Mouse (Mus musculus) liver, postnatal 0 days (tissue): ENCODE results near the gene Nkpd1. TPM values are rescaled to one million over a fixed set of nuclear protein-coding genes. Genes with fewer than 3 reads are reported as not detected.

ENCODE experiments used
- ATAC-seq: fragments of 200-750 bp; cut with Nextera tagmentation; 2 replicates; pipeline ENCODE4 v1.8.0; 2017; ENCODE audit warnings: mild to moderate bottlenecking, moderate library complexity
- DNase-seq: peaks from one replicate; pipeline ENCODE4 v3.0.0-alpha.2; 2016
- H3K27ac ChIP-seq: fragments of 300-500 bp; sonication (generic); 2 replicates; pipeline ENCODE4 v1.5.1; 2014; ENCODE audit warnings: antibody characterized with exemption, moderate library complexity, mild to moderate bottlenecking, low read depth
- H3K27me3 ChIP-seq: fragments of 300-500 bp; sonication (generic); 2 replicates; pipeline ENCODE4 v1.6.1; 2014; ENCODE audit warnings: low read length, control low read depth, mixed read lengths; ENCODE audit not compliant: insufficient read depth
- H3K36me3 ChIP-seq: fragments of 300-500 bp; sonication (generic); replicated peaks from 2 replicates; pipeline ENCODE4 v1.6.1; 2014; ENCODE audit warnings: mild to moderate bottlenecking, control low read depth, low read length, moderate library complexity, mixed read lengths; ENCODE audit not compliant: insufficient read depth
- H3K4me1 ChIP-seq: fragments of 300-500 bp; sonication (generic); 2 replicates; pipeline ENCODE4 v1.6.1; 2014; ENCODE audit warnings: antibody characterized with exemption, mild to moderate bottlenecking, control low read depth; ENCODE audit not compliant: insufficient read depth
- H3K4me2 ChIP-seq: fragments of 300-500 bp; sonication (generic); 2 replicates; pipeline ENCODE4 v1.6.1; 2014; ENCODE audit warnings: low read depth, mild to moderate bottlenecking, low read length, moderate library complexity, mixed read lengths
- H3K4me3 ChIP-seq: fragments of 300-500 bp; sonication (generic); 2 replicates; pipeline ENCODE4 v1.5.1; 2014; ENCODE audit warnings: low read depth, low read length
- H3K9ac ChIP-seq: fragments of 300-500 bp; sonication (generic); replicated peaks from 2 replicates; pipeline ENCODE4 v1.6.1; 2014; ENCODE audit warnings: mild to moderate bottlenecking, moderate library complexity
- H3K9me3 ChIP-seq: fragments of 300-500 bp; sonication (generic); 2 replicates; pipeline ENCODE4 v1.6.1; 2016; ENCODE audit warnings: mild to moderate bottlenecking, control low read depth, low read length, mixed read lengths
- CTCF ChIP-seq: sonication (generic); IDR thresholded peaks from 2 replicates; pipeline ENCODE4 v1.5.1; 2016; ENCODE audit warnings: antibody characterized with exemption, low read depth
- EP300 ChIP-seq: IDR thresholded peaks from 2 replicates; pipeline ENCODE4 v1.6.1; 2016; ENCODE audit warnings: antibody characterized with exemption, low read depth, mild to moderate bottlenecking
- WGBS: fragments of 180-500 bp; shearing (Covaris S2); extraction: QIAGEN DNeasy Blood & Tissue Kit; methylation state at CpG from one replicate; pipeline ENCODE4 v1.1.7; 2014; ENCODE audit not compliant: insufficient replicate concordance; 5-methylcytosine and 5-hydroxymethylcytosine counted together
- polyA plus RNA-seq: library from polyadenylated mRNA; unstranded; fragments of >200 nt; fragmentation: Nextera tagmentation; extraction: Ambion mirVana; gene quantifications from 2 replicates; pipeline ENCODE4 v1.2.1, GENCODE M21; 2015

The Nkpd1 gene
- polyA plus RNA-seq, 1 experiment from 2014 or later: not detected

- no peak overlapping the region for H3K27ac ChIP-seq
- H3K9me3 ChIP-seq: no peaks in the 10 kb centered on the region
- WGBS: 5% methylated on average over 26 of the region's 26 CpGs
- H3K9ac ChIP-seq: no peak overlapping the region
- H3K36me3 ChIP-seq: no peaks in the 10 kb centered on the region
- peak overlapping the region; percentile 54 for H3K4me2 ChIP-seq
- H3K27me3 ChIP-seq: peaks cover 22% of the 10 kb centered on the region; the same call in 1 of the 2 replicates
- ATAC-seq (peak; percentile 38; the same call in 1 of the 2 replicates), DNase-seq (peak; percentile 49)
- peaks cover 8% of the 10 kb centered on the region for H3K4me1 ChIP-seq
- TF ChIP-seq CTCF (peak; percentile 47), EP300 (no peak)
- H3K4me3 ChIP-seq: no peak overlapping the region
These were observed 25.9 kb upstream of the Nkpd1 start for GRCm38 (mm10) chr7:19491731-19492130.

GRCm38 (mm10) chr7:19494751-19495474, 22.7 kb upstream of the Nkpd1 start:
- ATAC-seq: no peak
- no peak overlapping the region for H3K4me2 ChIP-seq
- H3K27ac ChIP-seq: no peak overlapping the region
- H3K4me1 ChIP-seq: peaks cover 15% of the 10 kb centered on the region
- no peaks in the 10 kb centered on the region for H3K9me3 ChIP-seq
- H3K27me3 ChIP-seq: peaks cover 10% of the 10 kb centered on the region; the same call in 1 of the 2 replicates
- 76% methylated on average over 25 of the region's 25 CpGs for WGBS
- no peak overlapping the region for H3K4me3 ChIP-seq
- TF ChIP-seq EP300: no peak
- no peak for TF ChIP-seq CTCF
- H3K9ac ChIP-seq: no peak overlapping the region
- DNase-seq: no peak
- H3K36me3 ChIP-seq: no peaks in the 10 kb centered on the region

GRCm38 (mm10) chr7:19495521-19496213, 22.0 kb upstream of the Nkpd1 start:
- Histone ChIP-seq H3K27ac (no peak overlapping the region), H3K27me3 (peaks cover 9% of the 10 kb centered on the region; the same call in 1 of the 2 replicates), H3K9ac (no peak overlapping the region), H3K4me2 (no peak overlapping the region), H3K4me3 (no peak overlapping the region), H3K4me1 (peaks cover 19% of the 10 kb centered on the region), H3K9me3 (no peaks in the 10 kb centered on the region), H3K36me3 (no peaks in the 10 kb centered on the region)
- DNase-seq (no peak), ATAC-seq (no peak; the same call in 1 of the 2 replicates)
- 64% methylated on average over 20 of the region's 20 CpGs for WGBS
- TF ChIP-seq EP300 (no peak), CTCF (no peak)

- Histone ChIP-seq H3K9ac (no peak overlapping the region), H3K36me3 (no peaks in the 10 kb centered on the region), H3K4me1 (peaks cover 19% of the 10 kb centered on the region), H3K9me3 (no peaks in the 10 kb centered on the region), H3K27me3 (peaks cover 4% of the 10 kb centered on the region; the same call in 1 of the 2 replicates), H3K4me2 (no peak overlapping the region), H3K4me3 (no peak overlapping the region), H3K27ac (no peak overlapping the region)
- ATAC-seq: peak; percentile 7; the same call in 1 of the 2 replicates
- no peak for TF ChIP-seq EP300
- no peak for TF ChIP-seq CTCF
- WGBS: 59% methylated on average over 5 of the region's 5 CpGs
- no peak for DNase-seq
These were observed 21.5 kb upstream of the Nkpd1 start for GRCm38 (mm10) chr7:19496214-19496555.

GRCm38 (mm10) chr7:19498326-19498725, 19.3 kb upstream of the Nkpd1 start:
- Histone ChIP-seq H3K36me3 (no peaks in the 10 kb centered on the region), H3K9ac (no peak overlapping the region), H3K9me3 (no peaks in the 10 kb centered on the region), H3K27me3 (0 out of 2 replicates have a peak, but pooled peaks cover 2% of the 10 kb centered on the region), H3K27ac (no peak overlapping the region), H3K4me2 (no peak overlapping the region), H3K4me3 (no peak overlapping the region), H3K4me1 (peaks cover 15% of the 10 kb centered on the region)
- 56% methylated on average over 4 of the region's 4 CpGs for WGBS
- ATAC-seq: peak; percentile 72
- no peak for TF ChIP-seq EP300
- TF ChIP-seq CTCF: no peak
- DNase-seq: no peak
